Mouse (Mus musculus): Measurements from ENCODE around the gene Rnls.

- TF ChIP-seq POLR2A (IDR thresholded peaks at IDR 0.05; ENCODE audit: control insufficient read depth in 1 of 2, insufficient read depth in 1 of 2, low read depth in 1 of 2, low read length in 2 of 2, poor library complexity in 1 of 2) (no peak), HCFC1 (IDR thresholded peaks at IDR 0.05; ENCODE audit: low read depth, low read length) (no peak), ZC3H11A (IDR thresholded peaks at IDR 0.05; ENCODE audit: low read depth, low read length) (no peak), MAZ (IDR thresholded peaks at IDR 0.05; ENCODE audit: low read depth, low read length) (no peak), CTCF (IDR thresholded peaks at IDR 0.05 in 2 of 3, conservative IDR thresholded peaks at IDR 0.05 in 1 of 3; ENCODE audit: control insufficient read depth in 1 of 3, insufficient read depth in 1 of 3, low read depth in 2 of 3, low read length in 3 of 3, poor library complexity in 1 of 3, severe bottlenecking in 1 of 3) (no peak), CHD2 (IDR thresholded peaks at IDR 0.05; ENCODE audit: low read length) (no peak), EP300 (IDR thresholded peaks at IDR 0.05; ENCODE audit: low read depth in 1 of 2, low read length in 2 of 2) (no peak), MYC (IDR thresholded peaks at IDR 0.05; ENCODE audit: low read depth, low read length) (no peak), USF1 (IDR thresholded peaks at IDR 0.05; ENCODE audit: low read depth, low read length) (no peak), MAX (IDR thresholded peaks at IDR 0.05; ENCODE audit: low read length) (no peak), E2F4 (IDR thresholded peaks at IDR 0.05; ENCODE audit: borderline replicate concordance, low read depth, low read length) (no peak), GATA1 (IDR thresholded peaks at IDR 0.05; ENCODE audit: low read depth, low read length) (no peak), POLR2AphosphoS2 (IDR thresholded peaks at IDR 0.05; ENCODE audit: low read length) (no peak)
Observed at GRCm38 (mm10) chr19:33159192-33159591, 232.9 kb downstream of the Rnls start.
